In genomic region chr10:81416581-81417226, GRCm38 (mm10) we compare ENCODE assay signal across 8 mouse cellular contexts. TPM values are rescaled to one million over a fixed set of nuclear protein-coding genes. Genes with fewer than 3 reads are reported as not detected.
DNase-seq lines count a peak whose midpoint lies in the region; ATAC-seq lines count a peak whose summit lies in the region.

No protein-coding gene starts in this region.

- H3K36me3 ChIP-seq in embryonic facial prominence, embryonic 10.5 days (replicated peaks): peaks cover 9% of the 10 kb centered on the region; the same call in 1 of the 2 replicates
- H3K36me3 ChIP-seq in intestine, embryonic 14.5 days (ENCODE audit: control insufficient read depth, insufficient read depth, low read length): peaks cover 13% of the 10 kb centered on the region; the same call in 1 of the 2 replicates

- 0 out of 2 replicates have a peak overlapping the region, but pooled peaks have one; percentile 15 for H3K9ac ChIP-seq in intestine, embryonic 14.5 days (ENCODE audit: low read length)

- H3K27ac ChIP-seq in embryonic facial prominence, embryonic 10.5 days (replicated peaks): peak overlapping the region; percentile 90
- peak overlapping the region; percentile 52; the same call in 1 of the 2 replicates for H3K27ac ChIP-seq in intestine, embryonic 14.5 days (ENCODE audit: low read depth)

- no peaks in the 10 kb centered on the region for H3K9me3 ChIP-seq in embryonic facial prominence, embryonic 10.5 days
- no peaks in the 10 kb centered on the region for H3K9me3 ChIP-seq in intestine, embryonic 14.5 days (ENCODE audit: control insufficient read depth, low read length)

- WGBS in embryonic facial prominence, embryonic 10.5 days: 0% methylated on average over 26 of the region's 26 CpGs
- WGBS in intestine, embryonic 14.5 days: 6% methylated on average over 19 of the region's 26 CpGs

- peak; percentile 65 for ATAC-seq in intestine, embryonic 14.5 days (replicated peaks; ENCODE audit: low FRiP score, low TSS enrichment, low read depth)
- ATAC-seq in megakaryocyte-erythroid progenitor cell, adult 5-6 weeks (replicated peaks; ENCODE audit: low FRiP score, low TSS enrichment, poor library complexity, severe bottlenecking): peak; percentile 57
- no peak for ATAC-seq in inflammation-experienced regulatory T-cells, adult 6 months

- H3K27me3 ChIP-seq in embryonic facial prominence, embryonic 10.5 days (replicated peaks; ENCODE audit: low read depth, poor library complexity, severe bottlenecking): peaks cover 46% of the 10 kb centered on the region
- no peaks in the 10 kb centered on the region for H3K27me3 ChIP-seq in intestine, embryonic 14.5 days (replicated peaks; ENCODE audit: control insufficient read depth, insufficient read depth, low read length)

- peak overlapping the region; percentile 52 for H3K4me2 ChIP-seq in intestine, embryonic 14.5 days (ENCODE audit: low read length)

- DNase-seq in adrenal gland, postnatal 25 days: peak; percentile 86
- peak; percentile 88 for DNase-seq in embryonic facial prominence, embryonic 10.5 days (ENCODE audit: low spot score)
- peak; percentile 87 to 89 for DNase-seq in gastrocnemius, postnatal 36 days
- DNase-seq in intestine, embryonic 14.5 days (ENCODE audit: low spot score): peak; percentile 83
- peak; percentile 84 to 92 for DNase-seq in left cerebral cortex, postnatal 25 days (ENCODE audit: low spot score in 2 of 2)
- DNase-seq in right cerebral cortex, postnatal 25 days: peak; percentile 85

- H3K4me1 ChIP-seq in embryonic facial prominence, embryonic 10.5 days: peaks cover 88% of the 10 kb centered on the region
- peaks cover 61% of the 10 kb centered on the region for H3K4me1 ChIP-seq in intestine, embryonic 14.5 days (replicated peaks; ENCODE audit: control insufficient read depth, insufficient read depth, low read length)

- peak overlapping the region; percentile 60 for H3K4me3 ChIP-seq in embryonic facial prominence, embryonic 10.5 days
- H3K4me3 ChIP-seq in intestine, embryonic 14.5 days (ENCODE audit: low read depth, low read length): peak overlapping the region; percentile 17

- intact Hi-C loops in gastrocnemius, postnatal 36 days (cut with DNase I): no loop called here
- intact Hi-C loops in left cerebral cortex, postnatal 25 days (cut with DNase I): loop anchor here (1.0 kb wide), 1 partner anchor 10 kb away; no protein-coding TSS in a partner anchor

RNA-seq across cellular contexts. Expression of gene Smim24, which starts 23.9 kb away (rescaled TPM):
- total RNA-seq in adrenal gland, postnatal 25 days (2021): 1.4 TPM in 1 of 2 replicates, not detected in the other
- polyA plus RNA-seq in embryonic facial prominence, embryonic 10.5 days (2016; fragmentation: Nextera tagmentation; extraction: Ambion mirVana): 2.0 and 2.8 TPM in 2 replicates
- under 1 TPM; 0.37 to 0.38 TPM for total RNA-seq in gastrocnemius, postnatal 36 days (2021)
- polyA plus RNA-seq in intestine, embryonic 14.5 days (2014; fragmentation: Nextera tagmentation; extraction: Ambion mirVana): 99.8 and 125 TPM in 2 replicates
- 1 to 10 TPM in 1 of 2 experiments, under 1 TPM in 1; 0.89 to 1.5 TPM for total RNA-seq in left cerebral cortex, postnatal 25 days (2021)
- total RNA-seq in megakaryocyte-erythroid progenitor cell, adult 5-6 weeks (2014; fragmentation: Nextera tagmentation): 7.7 and 12.8 TPM in 2 replicates
- 7.4 and 7.5 TPM in 2 replicates for total RNA-seq in megakaryocyte-erythroid progenitor cell, adult 5-6 weeks (2017)
- 10 to 100 TPM in 1 of 3 experiments, 1 to 10 TPM in 2; 4.4 to 10.7 (median 9.8) TPM for polyA plus RNA-seq in inflammation-experienced regulatory T-cells, adult 6 months (2017; shearing (Covaris generic))

RNA-seq across cellular contexts. Expression of gene Gm48552, which starts 27.9 kb away (rescaled TPM):
- total RNA-seq in adrenal gland, postnatal 25 days (2021): 1.5 TPM in 1 of 2 replicates, not detected in the other
- polyA plus RNA-seq in embryonic facial prominence, embryonic 10.5 days (2016; fragmentation: Nextera tagmentation; extraction: Ambion mirVana): 1.8 and 3.1 TPM in 2 replicates
- total RNA-seq in gastrocnemius, postnatal 36 days (2021): under 1 TPM; 0.59 to 0.77 TPM
- 0.37 and 0.44 TPM in 2 replicates for polyA plus RNA-seq in intestine, embryonic 14.5 days (2014; fragmentation: Nextera tagmentation; extraction: Ambion mirVana)
- 1 to 10 TPM; 4.0 to 4.1 TPM for total RNA-seq in left cerebral cortex, postnatal 25 days (2021)
- 4.0 TPM in 1 of 2 replicates, not detected in the other for total RNA-seq in megakaryocyte-erythroid progenitor cell, adult 5-6 weeks (2014; fragmentation: Nextera tagmentation)
- total RNA-seq in megakaryocyte-erythroid progenitor cell, adult 5-6 weeks (2017): not detected in 2 replicates
- polyA plus RNA-seq in inflammation-experienced regulatory T-cells, adult 6 months (2017; shearing (Covaris generic)): 1 to 10 TPM in 1 of 3 experiments, not detected in 2; 3.1 TPM

RNA-seq across cellular contexts. Expression of gene Gm48551, which starts 32.4 kb away (rescaled TPM):
- total RNA-seq in adrenal gland, postnatal 25 days (2021): 1.7 TPM in 2 replicates
- polyA plus RNA-seq in embryonic facial prominence, embryonic 10.5 days (2016; fragmentation: Nextera tagmentation; extraction: Ambion mirVana): 2.7 TPM in 2 replicates
- total RNA-seq in gastrocnemius, postnatal 36 days (2021): 1 to 10 TPM in 1 of 2 experiments, under 1 TPM in 1; 0.89 to 1.2 TPM
- 2.4 and 4.2 TPM in 2 replicates for polyA plus RNA-seq in intestine, embryonic 14.5 days (2014; fragmentation: Nextera tagmentation; extraction: Ambion mirVana)
- 1 to 10 TPM; 3.5 to 4.2 TPM for total RNA-seq in left cerebral cortex, postnatal 25 days (2021)
- total RNA-seq in megakaryocyte-erythroid progenitor cell, adult 5-6 weeks (2014; fragmentation: Nextera tagmentation): 1.2 and 6.3 TPM in 2 replicates
- total RNA-seq in megakaryocyte-erythroid progenitor cell, adult 5-6 weeks (2017): 0.11 and 2.6 TPM in 2 replicates
- 1 to 10 TPM in 2 of 3 experiments, under 1 TPM in 1; 0.60 to 1.9 (median 1.1) TPM for polyA plus RNA-seq in inflammation-experienced regulatory T-cells, adult 6 months (2017; shearing (Covaris generic))

RNA-seq across cellular contexts. Expression of gene Dohh, which starts 32.5 kb away (rescaled TPM):
- 48.4 and 52.7 TPM in 2 replicates for total RNA-seq in adrenal gland, postnatal 25 days (2021)
- polyA plus RNA-seq in embryonic facial prominence, embryonic 10.5 days (2016; fragmentation: Nextera tagmentation; extraction: Ambion mirVana): 105 and 109 TPM in 2 replicates
- total RNA-seq in gastrocnemius, postnatal 36 days (2021): 10 to 100 TPM; 36.5 to 42.5 TPM
- 70.7 and 70.8 TPM in 2 replicates for polyA plus RNA-seq in intestine, embryonic 14.5 days (2014; fragmentation: Nextera tagmentation; extraction: Ambion mirVana)
- total RNA-seq in left cerebral cortex, postnatal 25 days (2021): 10 to 100 TPM; 83.7 to 87.7 TPM
- total RNA-seq in megakaryocyte-erythroid progenitor cell, adult 5-6 weeks (2014; fragmentation: Nextera tagmentation): 12.3 and 31.4 TPM in 2 replicates
- 31.2 and 37.8 TPM in 2 replicates for total RNA-seq in megakaryocyte-erythroid progenitor cell, adult 5-6 weeks (2017)
- polyA plus RNA-seq in inflammation-experienced regulatory T-cells, adult 6 months (2017; shearing (Covaris generic)): 10 to 100 TPM in 2 of 3 experiments, 1 to 10 TPM in 1; 9.2 to 17.9 (median 10.9) TPM

RNA-seq across cellular contexts. Expression of gene Fzr1, which starts 38.4 kb away (rescaled TPM):
- total RNA-seq in adrenal gland, postnatal 25 days (2021): 49.3 and 51.6 TPM in 2 replicates
- polyA plus RNA-seq in embryonic facial prominence, embryonic 10.5 days (2016; fragmentation: Nextera tagmentation; extraction: Ambion mirVana): 134 and 142 TPM in 2 replicates
- total RNA-seq in gastrocnemius, postnatal 36 days (2021): 10 to 100 TPM; 14.2 to 15.9 TPM
- polyA plus RNA-seq in intestine, embryonic 14.5 days (2014; fragmentation: Nextera tagmentation; extraction: Ambion mirVana): 93.3 and 93.9 TPM in 2 replicates
- 10 to 100 TPM; 63.5 to 70.2 TPM for total RNA-seq in left cerebral cortex, postnatal 25 days (2021)
- 28.5 and 50.0 TPM in 2 replicates for total RNA-seq in megakaryocyte-erythroid progenitor cell, adult 5-6 weeks (2014; fragmentation: Nextera tagmentation)
- total RNA-seq in megakaryocyte-erythroid progenitor cell, adult 5-6 weeks (2017): 12.2 and 14.9 TPM in 2 replicates
- polyA plus RNA-seq in inflammation-experienced regulatory T-cells, adult 6 months (2017; shearing (Covaris generic)): 10 to 100 TPM; 10.7 to 27.1 (median 13.4) TPM
